Mouse (Mus musculus) kidney, embryonic 16.5 days (tissue): ENCODE results near the gene Grin2b. TPM values are rescaled to one million over a fixed set of nuclear protein-coding genes. Genes with fewer than 3 reads are reported as not detected.

Experiments
- ATAC-seq: fragments of 200-750 bp; cut with Nextera tagmentation; 2 replicates; pipeline ENCODE4 v1.8.0; 2017; ENCODE audit warnings: moderate TSS enrichment; ENCODE audit not compliant: low FRiP score, low TSS enrichment
- H3K27ac ChIP-seq: fragments of 300-500 bp; sonication (generic); 2 replicates; pipeline ENCODE4 v1.5.1; 2014; ENCODE audit warnings: low read length
- H3K27me3 ChIP-seq: fragments of 300-500 bp; sonication (generic); 2 replicates; pipeline ENCODE4 v1.6.1; 2014; ENCODE audit warnings: low read length, control low read depth, mixed read lengths; ENCODE audit not compliant: insufficient read depth
- H3K36me3 ChIP-seq: fragments of 300-500 bp; sonication (generic); 2 replicates; pipeline ENCODE4 v1.6.1; 2014; ENCODE audit warnings: low read length, control low read depth, mixed read lengths; ENCODE audit not compliant: insufficient read depth
- H3K4me1 ChIP-seq: fragments of 300-500 bp; sonication (generic); 2 replicates; pipeline ENCODE4 v1.6.1; 2014; ENCODE audit warnings: low read length, control low read depth, mixed read lengths; ENCODE audit not compliant: insufficient read depth
- H3K4me2 ChIP-seq: fragments of 300-500 bp; sonication (generic); replicated peaks from 2 replicates; pipeline ENCODE4 v1.6.1; 2014; ENCODE audit warnings: low read depth, low read length
- H3K4me3 ChIP-seq: fragments of 300-500 bp; sonication (generic); 2 replicates; pipeline ENCODE4 v1.5.1; 2014; ENCODE audit warnings: mild to moderate bottlenecking, low read length
- H3K9ac ChIP-seq: fragments of 300-500 bp; sonication (generic); replicated peaks from 2 replicates; pipeline ENCODE4 v1.6.1; 2014; ENCODE audit warnings: low read length
- H3K9me3 ChIP-seq: fragments of 300-500 bp; sonication (generic); 2 replicates; pipeline ENCODE4 v1.6.1; 2016; ENCODE audit warnings: low read length, control low read depth
- WGBS: fragments of 180-500 bp; shearing (Covaris S2); extraction: QIAGEN DNeasy Blood & Tissue Kit; methylation state at CpG from one replicate; pipeline ENCODE4 v1.1.7; 2014; 5-methylcytosine and 5-hydroxymethylcytosine counted together
- polyA plus RNA-seq: library from polyadenylated mRNA; unstranded; fragments of >200 nt; fragmentation: Nextera tagmentation; extraction: Ambion mirVana; gene quantifications from 2 replicates; pipeline ENCODE4 v1.2.1, GENCODE M21; 2015

Grin2b gene
- polyA plus RNA-seq, 1 experiment from 2014 or later, result 0.34 TPM

GRCm38 (mm10) chr6:136048084-136048483 is 125.2 kb downstream of the Grin2b start:
- no peaks in the 10 kb centered on the region for H3K36me3 ChIP-seq
- no peak overlapping the region for H3K9ac ChIP-seq
- H3K4me3 ChIP-seq, result no peak overlapping the region
- no peak overlapping the region for H3K27ac ChIP-seq
- WGBS, result 84% methylated on average over 2 of the region's 2 CpGs
- H3K4me1 ChIP-seq, result no peaks in the 10 kb centered on the region
- H3K4me2 ChIP-seq, result no peak overlapping the region
- no peak for ATAC-seq
- no peaks in the 10 kb centered on the region for H3K9me3 ChIP-seq
- no peaks in the 10 kb centered on the region for H3K27me3 ChIP-seq

DNA sequence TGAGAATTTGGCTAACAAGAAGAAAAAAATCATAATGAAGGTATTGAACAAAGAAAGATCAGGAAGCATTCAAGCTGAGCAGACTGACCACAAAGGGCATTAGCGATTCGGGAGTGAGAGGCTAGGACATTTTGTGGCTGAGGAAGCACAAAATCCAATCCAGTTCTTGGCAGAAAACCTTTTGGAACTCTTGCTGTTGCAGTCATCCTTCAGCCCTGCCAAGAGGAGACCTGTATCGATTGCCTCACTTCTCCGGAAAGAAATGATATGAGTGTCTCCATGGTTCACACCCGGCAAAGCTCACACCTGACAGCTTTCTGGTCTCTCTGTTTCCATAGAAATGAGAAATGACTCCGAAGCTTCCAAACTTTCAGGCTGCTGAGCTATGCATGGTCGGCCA is 127.2 kb downstream of the Grin2b start:
- ATAC-seq, result no peak
- no peak overlapping the region for H3K9ac ChIP-seq
- H3K4me2 ChIP-seq, result no peak overlapping the region
- H3K4me1 ChIP-seq, result no peaks in the 10 kb centered on the region
- whole genome bisulfite sequencing, result 70% methylated on average over 7 of the region's 7 CpGs
- no peak overlapping the region for H3K27ac ChIP-seq
- no peaks in the 10 kb centered on the region for H3K36me3 ChIP-seq
- H3K27me3 ChIP-seq, result no peaks in the 10 kb centered on the region
- H3K9me3 ChIP-seq, result no peaks in the 10 kb centered on the region
- H3K4me3 ChIP-seq, result no peak overlapping the region

DNA sequence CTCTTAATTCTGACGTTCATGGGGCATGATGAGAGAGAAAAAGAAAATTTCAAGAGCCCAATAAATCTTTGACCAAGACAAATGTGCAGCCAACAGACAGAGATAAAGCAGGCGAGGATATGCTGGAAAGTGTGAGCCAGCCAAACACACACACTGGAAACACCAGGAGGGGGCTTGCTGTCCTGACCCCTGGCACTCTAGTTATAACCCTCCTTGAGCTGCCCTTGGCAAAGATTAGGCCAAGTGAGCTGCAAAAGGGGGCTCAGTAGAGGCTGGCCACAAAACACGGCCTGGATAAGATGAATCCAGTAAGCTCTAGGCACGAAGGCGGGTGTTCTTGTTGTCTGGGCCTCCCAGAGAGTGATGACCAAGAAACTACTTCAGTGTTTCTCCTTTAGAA is 128.8 kb downstream of the Grin2b start:
- Histone ChIP-seq H3K9ac (no peak overlapping the region), H3K27ac (no peak overlapping the region), H3K27me3 (no peaks in the 10 kb centered on the region), H3K9me3 (no peaks in the 10 kb centered on the region), H3K36me3 (no peaks in the 10 kb centered on the region), H3K4me1 (no peaks in the 10 kb centered on the region), H3K4me2 (no peak overlapping the region), H3K4me3 (no peak overlapping the region)
- 74% methylated on average over 5 of the region's 5 CpGs for WGBS
- ATAC-seq, result no peak

DNA sequence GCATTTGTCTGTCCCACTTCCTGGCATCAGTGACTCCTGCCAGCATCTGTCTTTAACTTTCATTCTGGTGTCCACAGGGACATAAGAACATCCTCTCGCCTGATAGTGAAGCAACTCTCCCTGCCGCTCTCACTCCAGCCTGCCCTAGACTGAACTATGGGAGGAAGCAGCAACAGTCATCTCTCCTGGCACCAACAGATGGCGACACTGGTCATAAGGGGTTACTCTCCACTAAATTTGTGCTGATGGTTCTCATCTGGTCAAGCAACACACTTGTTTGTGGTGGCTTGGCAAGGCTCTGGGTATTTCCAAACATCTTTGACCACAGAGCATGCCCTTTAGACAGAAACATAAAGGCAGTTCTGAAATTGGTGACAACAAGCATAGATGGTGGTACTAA is 130.9 kb downstream of the Grin2b start:
- H3K4me1 ChIP-seq, result no peaks in the 10 kb centered on the region
- no peak overlapping the region for H3K4me2 ChIP-seq

GRCm38 (mm10) chr6:136041821-136042220 is 131.5 kb downstream of the Grin2b start:
- Histone ChIP-seq H3K36me3 (no peaks in the 10 kb centered on the region), H3K27ac (no peak overlapping the region), H3K4me3 (no peak overlapping the region), H3K27me3 (no peaks in the 10 kb centered on the region), H3K9me3 (no peaks in the 10 kb centered on the region), H3K4me2 (no peak overlapping the region), H3K4me1 (no peaks in the 10 kb centered on the region), H3K9ac (no peak overlapping the region)
- no peak for ATAC-seq
- 78% methylated on average over 8 of the region's 8 CpGs for WGBS

More for the DNA sequence above, 130.9 kb downstream of the Grin2b start:
- no peaks in the 10 kb centered on the region for H3K36me3 ChIP-seq
- no peak overlapping the region for H3K4me3 ChIP-seq
- no peak overlapping the region for H3K9ac ChIP-seq
- H3K27ac ChIP-seq, result no peak overlapping the region
- no peak for ATAC-seq
- WGBS, result 85% methylated on average over 3 of the region's 3 CpGs
- no peaks in the 10 kb centered on the region for H3K27me3 ChIP-seq
- H3K9me3 ChIP-seq, result no peaks in the 10 kb centered on the region

DNA sequence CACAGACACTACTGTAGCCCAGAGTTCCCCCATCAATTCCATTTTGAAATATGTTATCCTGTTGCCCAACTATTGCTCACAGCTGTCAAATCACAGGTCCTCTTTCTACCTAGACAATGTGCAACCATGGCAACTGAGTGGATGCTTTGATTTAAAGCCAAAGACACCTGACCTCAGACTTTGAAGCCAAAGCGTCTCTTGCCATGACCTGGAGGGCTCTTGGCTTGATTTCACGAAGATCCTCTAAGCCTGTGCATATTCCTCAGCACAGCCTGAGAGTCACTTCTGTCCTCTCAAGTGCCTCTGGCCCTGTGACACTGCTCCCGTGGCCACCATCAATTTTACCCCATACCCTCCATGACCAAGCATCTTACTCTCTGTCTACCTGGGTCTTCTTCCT is 132.4 kb downstream of the Grin2b start:
- H3K4me2 ChIP-seq, result no peak overlapping the region
- ATAC-seq, result no peak
- no peak overlapping the region for H3K9ac ChIP-seq
- H3K4me1 ChIP-seq, result no peaks in the 10 kb centered on the region
- 69% methylated on average over 3 of the region's 3 CpGs for WGBS
- H3K27ac ChIP-seq, result no peak overlapping the region
- no peaks in the 10 kb centered on the region for H3K27me3 ChIP-seq
- H3K9me3 ChIP-seq, result no peaks in the 10 kb centered on the region
- no peak overlapping the region for H3K4me3 ChIP-seq
- no peaks in the 10 kb centered on the region for H3K36me3 ChIP-seq

DNA sequence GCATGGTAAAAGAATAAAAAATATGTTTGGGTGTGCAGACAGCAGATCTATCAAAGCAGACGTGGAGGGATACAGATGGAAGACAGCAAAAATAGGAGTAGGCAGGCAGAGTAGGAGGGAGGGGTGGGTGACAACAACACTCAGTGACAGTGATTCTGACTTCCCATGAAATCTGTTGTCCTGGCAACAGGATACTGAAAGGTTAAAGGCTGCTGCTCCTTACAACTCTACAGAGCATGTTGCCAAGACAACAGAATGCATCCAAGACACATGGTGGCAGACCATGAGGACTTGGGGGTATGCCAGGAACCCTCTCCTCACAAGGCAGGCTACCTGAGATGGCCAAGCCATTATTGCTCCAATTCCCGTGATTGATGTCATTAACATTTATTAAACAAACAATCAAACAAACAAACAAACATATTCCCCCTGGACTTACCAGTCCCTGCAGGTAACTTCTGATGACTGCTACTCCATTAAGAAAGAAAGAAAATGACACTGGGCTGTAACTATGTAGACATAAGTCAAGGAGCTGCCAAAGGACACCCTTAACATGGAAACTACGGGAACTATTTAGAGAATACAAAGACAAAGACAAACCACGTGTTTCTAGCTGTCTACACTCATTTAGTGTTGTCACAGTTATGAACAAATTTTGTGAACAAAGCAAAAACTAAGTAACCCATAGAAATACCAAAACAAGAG is 143.9 kb downstream of the Grin2b start:
- ATAC-seq, result no peak
- WGBS, result 74% methylated on average over 4 of the region's 4 CpGs
- Histone ChIP-seq H3K4me2 (no peak overlapping the region), H3K27me3 (no peaks in the 10 kb centered on the region), H3K36me3 (no peaks in the 10 kb centered on the region), H3K9ac (no peak overlapping the region), H3K4me1 (no peaks in the 10 kb centered on the region), H3K9me3 (0 out of 2 replicates have a peak, but pooled peaks cover 4% of the 10 kb centered on the region), H3K27ac (no peak overlapping the region), H3K4me3 (no peak overlapping the region)

- H3K4me2 ChIP-seq, result no peak overlapping the region
- H3K4me3 ChIP-seq, result no peak overlapping the region
- H3K36me3 ChIP-seq, result no peaks in the 10 kb centered on the region
- H3K9me3 ChIP-seq, result 0 out of 2 replicates have a peak, but pooled peaks cover 4% of the 10 kb centered on the region
- no peak for ATAC-seq
- H3K9ac ChIP-seq, result no peak overlapping the region
- H3K27me3 ChIP-seq, result no peaks in the 10 kb centered on the region
- WGBS, result 94% methylated on average over 6 of the region's 6 CpGs
- H3K4me1 ChIP-seq, result no peaks in the 10 kb centered on the region
- H3K27ac ChIP-seq, result no peak overlapping the region
Measured at GRCm38 (mm10) chr6:136026936-136027335, 146.4 kb downstream of the Grin2b start.

- Histone ChIP-seq H3K4me3 (no peak overlapping the region), H3K27me3 (no peaks in the 10 kb centered on the region), H3K4me2 (no peak overlapping the region), H3K9ac (no peak overlapping the region), H3K4me1 (no peaks in the 10 kb centered on the region), H3K27ac (no peak overlapping the region), H3K9me3 (0 out of 2 replicates have a peak, but pooled peaks cover 3% of the 10 kb centered on the region), H3K36me3 (no peaks in the 10 kb centered on the region)
- WGBS, result 94% methylated on average over 4 of the region's 4 CpGs
- ATAC-seq, result no peak
Measured at GRCm38 (mm10) chr6:136025801-136026200, 147.5 kb downstream of the Grin2b start.

DNA sequence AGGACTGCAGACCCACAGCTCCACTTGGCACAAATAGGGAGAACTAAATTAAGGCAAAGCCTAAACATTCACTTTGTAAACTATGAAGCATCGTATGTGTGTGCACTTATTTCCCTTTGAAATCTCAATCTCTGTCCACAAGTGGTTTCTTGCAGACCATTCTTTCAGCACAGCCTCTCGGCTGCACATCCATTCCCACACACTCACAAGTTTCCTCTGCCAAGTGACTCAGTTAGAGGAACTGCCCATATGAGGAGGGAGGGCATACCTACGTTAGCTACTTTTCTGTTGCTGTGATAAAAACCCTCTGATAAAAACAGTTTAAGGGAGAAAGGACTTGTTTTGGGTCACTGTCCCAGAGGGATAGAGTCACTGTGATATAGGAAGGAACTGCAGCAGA is 152.9 kb downstream of the Grin2b start:
- no peak for ATAC-seq
- H3K27me3 ChIP-seq, result no peaks in the 10 kb centered on the region
- WGBS, result 78% methylated on average over 3 of the region's 3 CpGs

More for the DNA sequence above, 152.9 kb downstream of the Grin2b start:
- H3K4me3 ChIP-seq, result no peak overlapping the region
- no peaks in the 10 kb centered on the region for H3K4me1 ChIP-seq
- H3K9me3 ChIP-seq, result no peaks in the 10 kb centered on the region
- no peak overlapping the region for H3K4me2 ChIP-seq
- no peak overlapping the region for H3K27ac ChIP-seq
- no peak overlapping the region for H3K9ac ChIP-seq
- no peaks in the 10 kb centered on the region for H3K36me3 ChIP-seq
